Comparison of ENCODE assay signal across 11 mouse cellular contexts in the genomic region with DNA sequence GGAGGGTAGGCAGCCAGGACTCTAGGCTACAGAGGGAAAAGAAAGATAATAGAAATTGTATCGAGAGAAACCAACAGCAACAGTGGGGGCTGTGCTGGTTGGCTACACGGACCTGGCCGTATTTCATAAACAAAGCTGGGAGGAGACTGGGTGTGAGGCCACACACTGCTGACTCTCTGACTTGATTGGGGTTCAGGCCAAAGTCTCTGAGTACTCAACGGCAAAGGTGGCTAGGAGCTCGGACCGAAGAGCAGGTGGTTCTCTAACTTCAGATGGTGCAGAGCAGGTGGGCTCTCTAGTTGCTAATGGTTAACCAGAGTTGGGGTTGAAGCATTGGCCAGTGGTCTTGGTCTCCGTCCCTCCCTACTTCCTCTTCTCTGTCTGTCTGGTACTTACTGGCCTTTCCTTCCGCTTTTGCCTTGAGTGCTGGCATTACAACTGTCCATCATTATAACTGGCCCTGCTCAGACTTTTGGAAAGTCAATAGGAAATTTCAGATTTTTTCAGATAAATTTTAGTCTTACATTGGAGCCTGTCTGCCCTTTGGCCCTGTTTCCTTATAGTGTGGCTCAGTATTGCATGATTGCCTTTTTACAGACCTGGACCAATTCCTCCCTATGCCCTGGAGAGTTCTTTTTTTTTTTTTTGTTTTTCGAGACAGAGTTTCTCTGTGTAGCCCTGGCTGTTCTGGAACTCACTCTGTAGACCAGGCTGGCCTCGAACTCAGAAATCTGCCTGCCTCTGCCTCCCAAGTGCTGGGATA. TPM values are rescaled to one million over a fixed set of nuclear protein-coding genes. Genes with fewer than 3 reads are reported as not detected.
DNase-seq lines count a peak whose midpoint lies in the region; ATAC-seq lines count a peak whose summit lies in the region.
"Had no signal": no experiment of that assay in that cellular context is flagged by ENCODE, and none has a peak within 500 bp of the region (broad histone marks: within the 10 kb centered on the region; RNA-seq: fewer than 3 reads in every experiment).

No protein-coding gene starts in this region.

- ATAC-seq in monocyte, adult 5-6 weeks (replicated peaks; ENCODE audit: insufficient number of reproducible peaks, low FRiP score, low TSS enrichment, poor library complexity, severe bottlenecking), result peak; percentile 66; the same call in 1 of the 2 replicates

- peak; percentile 42 for DNase-seq in kidney, adult 9 months
- DNase-seq in kidney, adult 11 months, result no peak
- DNase-seq in brain, adult 2 months (ENCODE audit: low read depth, low spot score), result peak; percentile 15
- peak; percentile 13 for DNase-seq in liver
- no peak for DNase-seq in spleen, postnatal 36 days (ENCODE audit: low spot score in 2 of 2)
- DNase-seq in spleen, adult 12 weeks (ENCODE audit: low spot score), result no peak
- no peak for DNase-seq in cerebellum, postnatal 25 days
- DNase-seq: cerebellum, adult 9-11 months; gastrocnemius, adult 2 months; thymus, postnatal 14 days had no signal

RNA-seq across cellular contexts. Expression of gene Dhrs7b, which starts 7.4 kb away (rescaled TPM):
- total RNA-seq in monocyte, adult 5-6 weeks (2017), result 13.4 to 21.7 TPM (median 18.0 TPM) in 3 replicates

RNA-seq across cellular contexts. Expression of gene Shmt1, which starts 26.3 kb away (rescaled TPM):
- total RNA-seq in monocyte, adult 5-6 weeks (2017), result 0.58 to 7.1 TPM (median 3.8 TPM) in 3 replicates

RNA-seq across cellular contexts. Expression of gene Tmem11, which starts 41.2 kb away (rescaled TPM):
- total RNA-seq in monocyte, adult 5-6 weeks (2017), result 37.3 to 47.4 TPM (median 46.5 TPM) in 3 replicates

Comparison
In these comparisons a context has a peak if more than half of its experiments do, and no peak if none do; other contexts are left out.
1. DNase-seq: peak in kidney, adult 9 months (single experiment), brain, adult 2 months (single experiment) and liver (single experiment); none in kidney, adult 11 months (single experiment), spleen, postnatal 36 days (0 of 2), spleen, adult 12 weeks (single experiment) and cerebellum, postnatal 25 days (0 of 2).